Mouse (Mus musculus): ENCODE results near the gene Cyp3a41b. TPM values are rescaled to one million over a fixed set of nuclear protein-coding genes. Genes with fewer than 3 reads are reported as not detected.
"Not testable (repeated sequence)": the region's sequence is repeated elsewhere in the genome, so short reads cannot be mapped to it uniquely, and the experiment has no call there.

The Cyp3a41b gene
- polyA plus RNA-seq (2015; fragmentation: Nextera tagmentation; extraction: Ambion mirVana) = not detected in 2 replicates

DNA sequence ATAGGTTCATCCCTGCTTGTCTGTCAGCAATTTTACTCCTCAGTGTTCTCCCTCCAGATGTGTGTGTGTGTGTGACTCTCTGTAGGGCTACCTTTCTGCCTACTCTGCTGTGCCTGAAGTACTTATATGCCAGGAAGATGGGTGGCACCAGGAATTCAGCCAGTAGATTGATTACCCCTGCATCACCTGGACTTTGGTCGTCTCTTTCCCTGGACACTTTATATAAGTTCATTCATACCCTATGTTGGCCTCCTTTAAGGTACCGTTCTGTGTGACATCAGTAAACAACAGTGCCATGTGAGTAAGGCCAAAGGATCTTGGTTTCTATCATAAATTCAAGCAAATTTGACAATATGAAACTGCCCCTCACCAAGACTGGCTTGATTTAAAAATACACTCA, at the start of gene Cyp3a41b:
Cyp3a41b (minus strand) TSS at position 101 of the 400 bp plus-strand sequence.
- not testable (repeated sequence) for H3K27me3 ChIP-seq (replicated peaks); H3K9ac ChIP-seq; H3K9me3 ChIP-seq; H3K36me3 ChIP-seq; H3K4me3 ChIP-seq (replicated peaks); ATAC-seq (ENCODE audit: insufficient read depth, low FRiP score, low read depth); H3K4me1 ChIP-seq; H3K27ac ChIP-seq; H3K4me2 ChIP-seq
- 61% methylated on average over 1 of the region's 2 CpGs for WGBS

DNA sequence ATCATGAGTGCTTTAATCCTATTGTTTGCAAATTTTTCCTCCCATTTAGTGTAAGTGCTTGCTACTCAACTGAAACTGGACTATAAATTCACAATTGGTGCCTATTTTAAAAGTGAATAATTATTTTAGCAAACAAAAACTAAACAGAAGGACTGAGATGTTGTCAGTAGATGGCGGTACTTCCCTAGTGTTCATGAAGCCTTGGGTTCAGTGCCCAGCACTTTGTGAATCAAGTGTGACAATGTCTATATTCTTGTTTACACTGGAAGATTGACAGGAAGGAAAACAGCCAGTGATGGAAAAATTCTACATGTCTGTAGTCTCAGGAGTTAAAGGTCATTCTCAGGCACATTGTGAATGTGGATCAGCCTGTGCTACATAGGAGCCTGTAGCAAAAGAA, 47.8 kb upstream of the Cyp3a41b start:
- not testable (repeated sequence) for ATAC-seq (ENCODE audit: insufficient read depth, low FRiP score, low read depth); H3K9ac ChIP-seq; H3K4me3 ChIP-seq (replicated peaks); H3K4me2 ChIP-seq; H3K27ac ChIP-seq; H3K27me3 ChIP-seq (replicated peaks); H3K4me1 ChIP-seq; H3K9me3 ChIP-seq; H3K36me3 ChIP-seq
- 89% methylated on average over 1 of the region's 1 CpGs for WGBS

DNA sequence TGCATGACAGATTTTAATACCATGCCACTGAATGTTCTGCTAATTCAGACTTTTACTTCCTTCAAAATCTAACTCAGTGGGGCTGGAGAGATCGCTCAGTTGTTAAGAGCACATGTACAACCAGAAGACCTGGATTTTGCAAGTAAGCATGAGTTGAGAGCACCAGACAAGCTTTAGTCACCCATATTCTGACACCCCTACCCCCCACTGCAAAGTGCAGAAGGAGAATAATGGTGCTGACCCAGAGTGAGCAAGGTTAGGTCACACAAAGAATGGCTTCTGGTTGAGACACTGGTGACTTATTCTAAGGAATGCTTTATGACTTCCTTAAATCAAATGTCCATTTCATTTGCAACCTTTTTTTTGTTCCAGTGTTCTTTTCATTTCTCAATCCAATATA, 20.4 kb upstream of the Cyp3a41b start:
- WGBS = 88% methylated on average over 1 of the region's 1 CpGs

DNA sequence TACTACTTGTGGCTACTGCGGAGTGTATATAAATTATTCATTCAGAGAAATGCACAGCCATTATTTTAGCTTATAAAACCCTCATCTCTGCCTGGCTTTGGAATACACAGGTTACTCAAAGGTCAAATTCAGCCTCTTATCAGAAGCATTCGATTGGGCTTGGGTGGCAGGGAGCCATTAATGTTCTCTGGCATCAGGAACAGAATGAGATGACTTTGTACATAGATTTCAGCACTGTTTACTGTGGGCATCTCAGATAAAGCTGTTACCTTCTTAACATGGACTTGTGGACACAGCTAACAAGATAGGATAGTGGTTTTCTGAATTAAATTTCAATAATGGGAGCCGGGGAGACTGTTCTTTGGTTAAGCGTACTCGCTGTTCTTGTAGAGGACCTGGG, 13.3 kb upstream of the Cyp3a41b start:
- not testable (repeated sequence) for H3K4me2 ChIP-seq; H3K36me3 ChIP-seq; H3K4me3 ChIP-seq (replicated peaks); ATAC-seq (ENCODE audit: insufficient read depth, low FRiP score, low read depth); H3K27me3 ChIP-seq (replicated peaks); H3K9me3 ChIP-seq; H3K27ac ChIP-seq; H3K4me1 ChIP-seq; H3K9ac ChIP-seq
- WGBS = 83% methylated on average over 5 of the region's 5 CpGs

More for the DNA sequence above, 20.4 kb upstream of the Cyp3a41b start:
- H3K4me2 ChIP-seq; H3K27ac ChIP-seq; H3K36me3 ChIP-seq; H3K9me3 ChIP-seq; H3K4me3 ChIP-seq (replicated peaks); H3K4me1 ChIP-seq; H3K9ac ChIP-seq; ATAC-seq (ENCODE audit: insufficient read depth, low FRiP score, low read depth); H3K27me3 ChIP-seq (replicated peaks): not testable (repeated sequence)

DNA sequence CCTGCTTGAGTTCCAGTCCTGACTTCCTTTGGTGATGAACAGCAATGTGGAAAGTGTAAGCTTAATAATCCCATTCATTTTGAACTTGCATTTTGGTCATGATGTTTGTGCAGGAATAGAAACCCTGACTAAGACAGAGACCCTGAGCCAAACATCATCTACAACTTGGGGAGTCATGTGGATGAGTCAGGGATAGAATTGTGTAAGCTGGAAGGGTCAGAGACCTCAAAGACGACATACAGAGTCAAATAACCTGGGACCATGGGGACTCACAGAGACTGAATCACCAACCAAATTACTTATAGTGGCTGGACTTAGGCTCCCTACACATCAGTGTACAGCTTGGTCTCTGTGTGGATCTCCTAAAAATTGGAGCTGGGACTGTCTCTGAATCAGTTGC, 7.2 kb downstream of the Cyp3a41b start:
- H3K27me3 ChIP-seq (replicated peaks); H3K9ac ChIP-seq; H3K27ac ChIP-seq; H3K4me1 ChIP-seq; ATAC-seq (ENCODE audit: insufficient read depth, low FRiP score, low read depth); H3K36me3 ChIP-seq; H3K4me2 ChIP-seq; H3K4me3 ChIP-seq (replicated peaks); H3K9me3 ChIP-seq: not testable (repeated sequence)
- 68% methylated on average over 1 of the region's 1 CpGs for WGBS

DNA sequence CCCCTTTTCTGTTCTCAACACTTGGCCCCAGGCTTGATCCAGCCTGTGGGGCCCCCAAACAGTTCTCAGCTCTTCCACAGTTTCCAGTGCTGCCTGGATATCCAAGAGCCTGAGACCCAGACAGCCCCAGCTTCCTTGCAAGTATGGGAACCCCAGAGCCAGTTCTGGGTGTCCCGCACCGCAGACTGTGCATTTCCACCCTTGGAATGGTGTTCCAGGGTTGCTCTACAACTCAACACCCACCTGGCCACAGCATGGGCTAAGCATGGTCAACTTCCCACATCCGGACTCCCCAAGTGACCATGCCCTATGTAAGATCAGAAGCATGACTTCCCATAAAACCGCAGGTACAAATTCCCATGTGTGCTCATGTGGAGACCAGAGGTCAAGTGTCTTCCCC, 8.9 kb downstream of the Cyp3a41b start:
- not testable (repeated sequence) for H3K4me1 ChIP-seq; H3K4me3 ChIP-seq (replicated peaks); H3K27me3 ChIP-seq (replicated peaks); H3K36me3 ChIP-seq; H3K9me3 ChIP-seq; H3K4me2 ChIP-seq; H3K9ac ChIP-seq; H3K27ac ChIP-seq; ATAC-seq (ENCODE audit: insufficient read depth, low FRiP score, low read depth)
- WGBS = 82% methylated on average over 4 of the region's 4 CpGs

GRCm38 (mm10) chr5:145571922-145572321, 12.6 kb downstream of the Cyp3a41b start:
- H3K9me3 ChIP-seq; H3K36me3 ChIP-seq; H3K4me2 ChIP-seq; H3K4me1 ChIP-seq; H3K27me3 ChIP-seq (replicated peaks); H3K27ac ChIP-seq; H3K9ac ChIP-seq; ATAC-seq (ENCODE audit: insufficient read depth, low FRiP score, low read depth); H3K4me3 ChIP-seq (replicated peaks): not testable (repeated sequence)
- 74% methylated on average over 2 of the region's 2 CpGs for WGBS

Other genes starting within 250 kb of the Cyp3a41b start
- gene Cyp3a57, start 239.5 kb downstream of the Cyp3a41b start, polyA plus RNA-seq (2015; fragmentation: Nextera tagmentation; extraction: Ambion mirVana) = not detected in 2 replicates
- 0.19 and 0.32 TPM in 2 replicates for gene Cyp3a16, start 115.0 kb downstream of the Cyp3a41b start, polyA plus RNA-seq (2015; fragmentation: Nextera tagmentation; extraction: Ambion mirVana)
- gene Cyp3a41a, start 135.4 kb upstream of the Cyp3a41b start, polyA plus RNA-seq (2015; fragmentation: Nextera tagmentation; extraction: Ambion mirVana) = not detected in 2 replicates
- gene Cyp3a44, start 221.1 kb upstream of the Cyp3a41b start, polyA plus RNA-seq (2015; fragmentation: Nextera tagmentation; extraction: Ambion mirVana) = not detected in 2 replicates

Measured in stomach, embryonic 15.5 days (tissue).